Mouse (Mus musculus) 3134 (cell line): ENCODE data around the gene Vmn2r20.
"Not testable (repeated sequence)": the region's sequence is repeated elsewhere in the genome, so short reads cannot be mapped to it uniquely, and the experiment has no call there.

Experiments
- DNase-seq: peaks from one replicate; pipeline ENCODE4 v3.0.0-alpha.2; 2011; ENCODE audit warnings: low spot score; ENCODE audit not compliant: insufficient read length; ENCODE audit errors: extremely low read depth

Gene Vmn2r20

GRCm38 (mm10) chr6:123418016-123418415 lies at the start of gene Vmn2r20:
Vmn2r20 (minus strand) TSS chr6:123418116.
- DNase-seq: not testable (repeated sequence)

GRCm38 (mm10) chr6:123424413-123424812 lies 6.5 kb upstream of the Vmn2r20 start:
- not testable (repeated sequence) for DNase-seq

- not testable (repeated sequence) for DNase-seq
Observed at GRCm38 (mm10) chr6:123406918-123407665, 10.8 kb downstream of the Vmn2r20 start.

GRCm38 (mm10) chr6:123388824-123389223 lies 29.1 kb downstream of the Vmn2r20 start:
- DNase-seq: not testable (repeated sequence)

GRCm38 (mm10) chr6:123346141-123346540 lies 71.8 kb downstream of the Vmn2r20 start:
- DNase-seq: no peak

GRCm38 (mm10) chr6:123340093-123340492 lies 77.8 kb downstream of the Vmn2r20 start:
- no peak for DNase-seq

GRCm38 (mm10) chr6:123332503-123332902 lies 85.4 kb downstream of the Vmn2r20 start:
- DNase-seq: no peak
